Mouse (Mus musculus) CH12.LX (cell line): ENCODE data around the gene Gpr6. TPM values are rescaled to one million over a fixed set of nuclear protein-coding genes. Genes with fewer than 3 reads are reported as not detected.

Experiments
- DNase-seq: peaks from one replicate; pipeline ENCODE4 v3.0.0-alpha.2; 2013; ENCODE audit errors: extremely low read depth
- H3K27ac ChIP-seq: 2 replicates; pipeline ENCODE4 v1.5.1; 2012; ENCODE audit warnings: low read depth, mild to moderate bottlenecking, control low read depth, moderate library complexity; ENCODE audit not compliant: insufficient read depth
- H3K27me3 ChIP-seq: replicated peaks from 2 replicates; pipeline ENCODE3; 2012; ENCODE audit warnings: inconsistent platforms
- H3K36me3 ChIP-seq, 2 experiments: replicated peaks in 1 of 2; 2 replicates each; pipeline versions ENCODE3 to v1.6.1; 2012; ENCODE audit warnings: inconsistent platforms in 1 of 2, low read length in 1 of 2, mild to moderate bottlenecking in 1 of 2, mixed read lengths in 1 of 2, moderate library complexity in 1 of 2; ENCODE audit not compliant: control insufficient read depth in 1 of 2, insufficient read depth in 1 of 2
- H3K4me1 ChIP-seq, 2 experiments: 2 replicates each; pipeline ENCODE4 v1.6.1; 2012; ENCODE audit warnings: inconsistent platforms in 1 of 2, moderate library complexity in 1 of 2; ENCODE audit not compliant: insufficient read depth in 2 of 2, control insufficient read depth in 1 of 2
- H3K4me2 ChIP-seq: 2 replicates; pipeline ENCODE4 v1.6.1; 2012; ENCODE audit warnings: low read depth, mild to moderate bottlenecking, control low read depth; ENCODE audit not compliant: poor library complexity, insufficient read depth, severe bottlenecking
- H3K4me3 ChIP-seq, 3 experiments: fragments of 150-350 bp in 1 of 3; sonication (generic) in 1 of 3; replicated peaks in 1 of 3; 2 replicates each; pipeline versions ENCODE3 to v1.5.1; 2011 to 2012; ENCODE audit warnings: low read depth in 2 of 3, low read length in 2 of 3, mild to moderate bottlenecking in 2 of 3, moderate library complexity in 2 of 3, control low read depth in 1 of 3, improper control_type of control experiment in 1 of 3, inconsistent platforms in 1 of 3, mixed read lengths in 1 of 3; ENCODE audit not compliant: poor library complexity in 1 of 3
- H3K79me2 ChIP-seq: replicated peaks from 2 replicates; pipeline ENCODE4 v1.6.1; 2012; ENCODE audit warnings: mild to moderate bottlenecking, moderate library complexity; ENCODE audit not compliant: control insufficient read depth, poor library complexity, insufficient read depth, severe bottlenecking; ENCODE audit errors: extremely low read depth
- H3K9ac ChIP-seq: 2 replicates; pipeline ENCODE4 v1.6.1; 2012; ENCODE audit warnings: low read depth, mild to moderate bottlenecking, control low read depth, moderate library complexity; ENCODE audit not compliant: insufficient read depth
- H3K9me3 ChIP-seq: replicated peaks from 2 replicates; pipeline ENCODE3; 2012; ENCODE audit warnings: low read length, inconsistent platforms, mixed read lengths
- BHLHE40 ChIP-seq: IDR thresholded peaks from 2 replicates; pipeline ENCODE4 v1.6.1; 2011; ENCODE audit warnings: mild to moderate bottlenecking, low read depth, low read length, improper control_type of control experiment
- CTCF ChIP-seq, 2 experiments: IDR thresholded peaks in 1 of 2; conservative IDR thresholded peaks in 1 of 2; 2 replicates each; pipeline ENCODE4 v1.5.1; 2011 to 2012; ENCODE audit warnings: low read depth in 2 of 2, low read length in 2 of 2, improper control_type of control experiment in 1 of 2, inconsistent platforms in 1 of 2, mild to moderate bottlenecking in 1 of 2, moderate library complexity in 1 of 2
- E2F4 ChIP-seq: IDR thresholded peaks from 2 replicates; pipeline ENCODE4 v1.6.1; 2011; ENCODE audit warnings: low read depth, low read length, improper control_type of control experiment; ENCODE audit not compliant: insufficient replicate concordance
- ELF1 ChIP-seq: IDR thresholded peaks from 2 replicates; pipeline ENCODE4 v1.6.1; 2014; ENCODE audit warnings: low read depth, mild to moderate bottlenecking, inconsistent platforms, low read length, improper control_type of control experiment
- EP300 ChIP-seq: IDR thresholded peaks from 2 replicates; pipeline ENCODE4 v1.6.1; 2011; ENCODE audit warnings: low read length, improper control_type of control experiment
- HCFC1 ChIP-seq: IDR thresholded peaks from 2 replicates; pipeline ENCODE4 v1.6.1; 2012; ENCODE audit warnings: low read depth, mild to moderate bottlenecking, inconsistent platforms, low read length, improper control_type of control experiment
- IRF4 ChIP-seq: IDR thresholded peaks from 2 replicates; pipeline ENCODE4 v1.6.1; 2014; ENCODE audit warnings: low read depth, mild to moderate bottlenecking, inconsistent platforms, low read length, improper control_type of control experiment
- JUND ChIP-seq: conservative IDR thresholded peaks from 2 replicates; pipeline ENCODE4 v1.6.1; 2011; ENCODE audit warnings: low read depth, low read length, improper control_type of control experiment
- MAFK ChIP-seq: IDR thresholded peaks from 2 replicates; pipeline ENCODE4 v1.6.1; 2011; ENCODE audit warnings: low read length, improper control_type of control experiment; ENCODE audit not compliant: insufficient replicate concordance
- MAX ChIP-seq: IDR thresholded peaks from 2 replicates; pipeline ENCODE4 v1.6.1; 2011; ENCODE audit warnings: low read length, improper control_type of control experiment
- MAZ ChIP-seq: IDR thresholded peaks from 2 replicates; pipeline ENCODE4 v1.6.1; 2012; ENCODE audit warnings: low read depth, mild to moderate bottlenecking, inconsistent platforms, low read length, improper control_type of control experiment, moderate library complexity
- MEF2A ChIP-seq: IDR thresholded peaks from 2 replicates; pipeline ENCODE4 v1.6.1; 2014; ENCODE audit warnings: low read depth, mild to moderate bottlenecking, inconsistent platforms, low read length, improper control_type of control experiment, borderline replicate concordance
- MYC ChIP-seq: IDR thresholded peaks from 2 replicates; pipeline ENCODE4 v1.6.1; 2011; ENCODE audit warnings: low read depth, mild to moderate bottlenecking, improper control_type of control experiment, low read length
- NELFE ChIP-seq: IDR thresholded peaks from 2 replicates; pipeline ENCODE4 v1.6.1; 2011; ENCODE audit warnings: low read depth, low read length, improper control_type of control experiment
- POLR2A ChIP-seq: IDR thresholded peaks from 2 replicates; pipeline ENCODE4 v1.6.1; 2011; ENCODE audit warnings: low read depth, mild to moderate bottlenecking, improper control_type of control experiment, low read length
- RAD21 ChIP-seq: IDR thresholded peaks from 2 replicates; pipeline ENCODE4 v1.6.1; 2011; ENCODE audit warnings: low read depth, mild to moderate bottlenecking, low read length, improper control_type of control experiment, moderate library complexity
- RCOR1 ChIP-seq: conservative IDR thresholded peaks from 2 replicates; pipeline ENCODE4 v1.6.1; 2012; ENCODE audit warnings: low read depth, mild to moderate bottlenecking, inconsistent platforms, low read length, improper control_type of control experiment
- SIN3A ChIP-seq: IDR thresholded peaks from 2 replicates; pipeline ENCODE4 v1.6.1; 2012; ENCODE audit warnings: low read length, improper control_type of control experiment, inconsistent platforms
- TBP ChIP-seq: conservative IDR thresholded peaks from 2 replicates; pipeline ENCODE4 v1.6.1; 2011; ENCODE audit warnings: low read depth, low read length, improper control_type of control experiment
- TCF12 ChIP-seq: IDR thresholded peaks from 2 replicates; pipeline ENCODE4 v1.6.1; 2014; ENCODE audit warnings: low read depth, mild to moderate bottlenecking, inconsistent platforms, low read length, improper control_type of control experiment
- UBTF ChIP-seq: IDR thresholded peaks from 2 replicates; pipeline ENCODE4 v1.6.1; 2012; ENCODE audit warnings: low read depth, mild to moderate bottlenecking, inconsistent platforms, low read length, improper control_type of control experiment, moderate library complexity
- USF1 ChIP-seq: IDR thresholded peaks from 2 replicates; pipeline ENCODE4 v1.6.1; 2014; ENCODE audit warnings: low read depth, mild to moderate bottlenecking, inconsistent platforms, low read length, improper control_type of control experiment
- ZKSCAN1 ChIP-seq: IDR thresholded peaks from 2 replicates; pipeline ENCODE4 v1.6.1; 2012; ENCODE audit warnings: low read depth, inconsistent platforms, low read length, improper control_type of control experiment, borderline replicate concordance
- ZMIZ1 ChIP-seq: IDR thresholded peaks from 2 replicates; pipeline ENCODE4 v1.6.1; 2012; ENCODE audit warnings: low read depth, mild to moderate bottlenecking, inconsistent platforms, low read length, improper control_type of control experiment
- ZNF384 ChIP-seq: IDR thresholded peaks from 2 replicates; pipeline ENCODE4 v1.6.1; 2012; ENCODE audit warnings: low read depth, low read length, improper control_type of control experiment, inconsistent platforms
- dilution Hi-C: fragments of 300-500 bp; cut with MboI; formaldehyde crosslinking; loops from 2 replicates; pipeline ENCODE4 v1.14.3; 2020; ENCODE audit warnings: low sequenced_read_pairs; ENCODE audit not compliant: extremely low pct_unique_long_range_greater_than_20kb, extremely low pct_ligation_motif_present
- in situ Hi-C: fragments of 300-500 bp; cut with MboI; formaldehyde crosslinking; loops from 3 replicates; pipeline ENCODE4 v1.14.3; 2019; ENCODE audit warnings: low sequenced_read_pairs, low pct_ligation_motif_present, low pct_unique_long_range_greater_than_20kb, mixed read lengths
- polyA plus RNA-seq: library from polyadenylated mRNA; unstranded; fragments of >175 nt; gene quantifications from 2 replicates; pipeline ENCODE4 v1.2.1, GENCODE M21; 2012; ENCODE audit warnings: low read depth; ENCODE audit not compliant: insufficient read length
- total RNA-seq, 2 experiments: library from RNA; depleted of rRNA; stranded (reverse); fragments of 300-350 nt in 1 of 2; fragments of >200 nt in 1 of 2; gene quantifications; 2 replicates each; pipeline ENCODE4 v1.2.3; 2012 to 2014

Gpr6 gene
- total and polyA plus RNA-seq, 3 experiments: not detected

GRCm38 (mm10) chr10:41055581-41055980 lies 16.5 kb downstream of the Gpr6 start:
- DNase-seq: no peak
- Histone ChIP-seq H3K36me3 (no peaks in the 10 kb centered on the region), H3K79me2 (no peaks in the 10 kb centered on the region), H3K27ac (no peak overlapping the region), H3K27me3 (no peaks in the 10 kb centered on the region), H3K9me3 (no peaks in the 10 kb centered on the region), H3K4me1 (no peaks in the 10 kb centered on the region), H3K4me2 (no peak overlapping the region), H3K4me3 (no peak overlapping the region), H3K9ac (no peak overlapping the region)
- in situ Hi-C loops (no loop called here), dilution Hi-C loops (no loop called here)
- TF ChIP-seq RCOR1 (no peak), UBTF (no peak), POLR2A (no peak), EP300 (no peak), MAZ (no peak), MAFK (no peak), NELFE (no peak), HCFC1 (no peak), USF1 (no peak), IRF4 (no peak), MEF2A (no peak), ELF1 (no peak), SIN3A (no peak), ZKSCAN1 (no peak), TBP (no peak), BHLHE40 (no peak), MYC (no peak), ZMIZ1 (no peak)

GRCm38 (mm10) chr10:41054005-41054404 lies 18.1 kb downstream of the Gpr6 start:
- in situ Hi-C loops: no loop called here
- Histone ChIP-seq H3K9ac (no peak overlapping the region), H3K27ac (no peak overlapping the region), H3K79me2 (no peaks in the 10 kb centered on the region), H3K36me3 (no peaks in the 10 kb centered on the region), H3K4me3 (no peak overlapping the region), H3K4me1 (no peaks in the 10 kb centered on the region), H3K27me3 (no peaks in the 10 kb centered on the region), H3K4me2 (no peak overlapping the region), H3K9me3 (no peaks in the 10 kb centered on the region)
- TF ChIP-seq MAZ (no peak), ELF1 (no peak), E2F4 (no peak), MAFK (no peak), MAX (no peak), MEF2A (no peak), CTCF (conservative IDR thresholded peaks at IDR 0.05 in 1 of 2, IDR thresholded peaks at IDR 0.05 in 1 of 2; ENCODE audit: low read depth in 2 of 2, low read length in 2 of 2) (no peak), BHLHE40 (no peak), ZKSCAN1 (no peak), RAD21 (no peak), ZNF384 (no peak), MYC (no peak), JUND (no peak), IRF4 (no peak), POLR2A (no peak), TCF12 (no peak)
- dilution Hi-C loops: no loop called here
- DNase-seq: no peak
